Mouse (Mus musculus): Measurements from ENCODE around the gene 1700123O20Rik.

Gene 1700123O20Rik

GRCm38 (mm10) chr14:54686063-54686521 lies at the start of gene 1700123O20Rik:
TSS of gene 1700123O20Rik (plus strand) at chr14:54686216.
- peak; percentile 96 for DNase-seq (ENCODE audit: low read depth)

GRCm38 (mm10) chr14:54636954-54637353 lies 49.1 kb upstream of the 1700123O20Rik start:
- peak; percentile 51 for DNase-seq (ENCODE audit: low read depth)

DNA sequence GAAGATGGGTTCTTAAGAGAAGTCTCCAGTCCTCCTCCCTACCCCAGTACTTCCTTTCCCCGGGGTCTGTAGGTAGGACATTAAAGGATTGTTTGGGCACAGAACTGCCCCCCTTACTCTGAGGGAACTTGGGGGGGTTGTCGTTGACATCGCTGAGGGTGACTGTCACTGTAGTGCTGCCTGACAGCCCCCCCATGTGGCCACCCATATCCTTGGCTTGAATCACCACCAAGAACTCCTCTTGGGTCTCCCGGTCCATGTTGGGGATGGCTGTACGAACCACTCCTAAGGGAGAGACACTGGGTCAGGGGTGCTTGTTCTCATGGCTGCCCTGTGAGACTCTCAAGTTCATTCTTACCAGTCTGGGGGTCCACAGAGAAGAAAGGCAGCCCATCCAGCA lies 47.8 kb upstream of the 1700123O20Rik start:
- DNase-seq (ENCODE audit: low read depth) = no peak

DNA sequence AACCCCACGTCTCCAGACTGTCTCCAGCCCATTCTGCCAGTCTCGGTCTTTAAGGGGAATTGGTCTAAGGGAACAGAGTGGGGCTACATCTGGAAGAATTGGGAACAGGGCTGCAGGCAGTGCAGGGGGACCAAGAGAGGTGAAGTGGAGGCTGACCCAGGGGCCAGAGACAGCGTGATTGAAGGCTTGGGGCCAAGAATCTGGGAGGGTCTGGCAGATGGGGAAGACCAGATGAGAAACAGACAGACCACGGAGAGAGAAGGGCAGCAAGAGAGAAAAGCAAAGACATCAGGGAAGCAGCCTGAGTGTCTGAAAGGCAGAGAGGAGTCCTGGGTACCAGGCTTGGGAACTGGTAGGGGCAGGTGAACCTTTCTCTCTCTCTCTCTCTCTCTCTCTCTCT lies 45.9 kb upstream of the 1700123O20Rik start:
- no peak for DNase-seq (ENCODE audit: low read depth)

GRCm38 (mm10) chr14:54640946-54641304 lies 45.1 kb upstream of the 1700123O20Rik start, which contains the start of gene Gm17606:
TSS of gene Gm17606 (plus strand) at chr14:54640952.
- DNase-seq (ENCODE audit: low read depth) = no peak

DNA sequence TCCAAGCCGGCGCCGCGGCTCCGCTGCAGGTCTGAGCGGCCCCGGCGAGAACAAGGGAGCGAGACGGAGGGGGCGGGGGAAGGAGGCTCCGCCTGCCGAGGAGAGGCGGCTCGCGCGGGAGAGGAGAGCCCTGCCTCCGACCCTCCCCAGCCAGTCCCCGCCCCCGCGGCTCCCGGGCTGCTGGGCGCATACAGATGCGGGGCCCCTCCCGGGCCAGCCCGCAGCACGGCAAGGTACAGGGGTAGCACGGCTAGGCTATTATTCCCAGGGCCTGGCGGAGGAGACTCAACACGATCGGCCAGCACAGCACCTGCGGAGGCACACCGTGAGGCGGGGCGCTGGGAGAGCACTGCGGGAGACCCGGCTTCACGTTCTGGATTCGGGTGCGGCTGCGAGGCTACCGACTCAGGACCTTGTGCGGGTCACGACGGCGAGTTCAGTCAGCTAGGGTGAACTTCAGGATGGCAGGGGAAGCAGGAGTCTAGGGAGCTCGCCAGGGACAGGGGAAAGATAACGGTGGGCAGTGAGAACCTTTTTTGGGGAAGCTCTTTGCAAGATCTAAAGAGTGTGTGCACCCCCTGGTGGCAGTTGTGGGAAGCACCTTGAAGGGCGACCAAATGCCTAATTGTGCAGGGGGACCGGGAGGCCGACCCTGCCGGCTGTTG lies 44.6 kb upstream of the 1700123O20Rik start, which contains the start of gene Cdh24:
Cdh24 (minus strand) TSS at position 60 of the 665 bp plus-strand sequence.
- DNase-seq (ENCODE audit: low read depth) = peak; percentile 84

GRCm38 (mm10) chr14:54642224-54642944 lies 43.6 kb upstream of the 1700123O20Rik start:
- DNase-seq (ENCODE audit: low read depth) = no peak

DNA sequence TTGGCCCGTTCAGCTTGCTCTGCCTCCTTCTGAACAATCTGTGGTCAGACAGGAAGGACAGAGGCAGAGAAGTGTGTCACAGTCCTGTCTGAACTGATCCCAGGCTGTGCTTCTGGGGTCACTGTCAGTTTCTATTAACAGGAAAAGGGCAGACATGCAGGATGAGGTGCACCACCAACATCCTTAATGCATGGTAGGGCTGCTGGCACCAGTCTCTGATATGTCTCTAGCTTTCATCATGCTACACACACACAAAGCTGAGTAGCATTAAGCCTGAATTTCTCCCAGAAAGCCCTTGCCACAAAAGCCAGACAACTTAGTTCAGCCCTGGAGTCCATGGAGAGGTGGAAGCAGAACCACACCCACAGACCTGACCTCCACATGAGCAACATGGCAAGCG lies 43.0 kb upstream of the 1700123O20Rik start:
- peak; percentile 62 for DNase-seq (ENCODE audit: low read depth)

DNA sequence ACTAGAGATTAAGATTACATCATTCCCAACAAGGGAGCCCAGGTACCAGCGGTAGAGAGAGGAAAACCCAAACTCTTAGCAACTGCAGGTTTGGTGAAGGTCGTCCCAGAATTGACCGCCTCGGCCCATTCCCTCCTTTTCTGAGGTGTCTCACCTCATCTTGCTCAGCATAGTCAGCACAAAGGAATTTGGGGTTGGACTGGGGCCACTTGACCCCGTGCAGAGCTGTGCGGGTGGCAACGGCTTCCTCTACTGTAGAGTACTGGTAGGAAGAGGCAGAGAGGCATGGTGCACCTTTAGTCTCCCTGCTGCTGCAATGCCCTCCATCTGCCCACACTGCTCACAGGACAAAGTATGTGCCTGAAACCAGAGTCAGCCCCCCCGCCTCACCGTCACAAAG lies 41.7 kb upstream of the 1700123O20Rik start:
- DNase-seq (ENCODE audit: low read depth) = no peak

DNA sequence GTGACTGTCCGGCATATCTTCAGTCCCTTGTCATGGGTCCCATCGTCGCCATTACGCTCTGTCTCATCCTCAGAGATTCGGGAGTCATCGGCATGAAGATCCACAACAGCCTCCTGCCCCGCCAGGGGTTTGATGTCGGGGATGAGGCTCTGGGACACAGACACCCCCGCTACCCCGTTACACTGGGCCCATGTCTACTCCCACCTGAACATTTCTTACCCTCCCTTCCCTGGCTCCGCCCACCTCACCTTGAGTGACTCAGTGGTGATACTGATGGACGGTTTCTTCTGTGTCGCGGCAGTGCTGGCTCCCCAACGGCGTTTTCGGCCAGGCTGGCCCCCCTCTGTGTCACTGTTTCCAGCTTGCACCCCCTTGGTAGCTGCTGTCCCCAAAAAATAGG lies 39.6 kb upstream of the 1700123O20Rik start:
- DNase-seq (ENCODE audit: low read depth) = no peak

DNA sequence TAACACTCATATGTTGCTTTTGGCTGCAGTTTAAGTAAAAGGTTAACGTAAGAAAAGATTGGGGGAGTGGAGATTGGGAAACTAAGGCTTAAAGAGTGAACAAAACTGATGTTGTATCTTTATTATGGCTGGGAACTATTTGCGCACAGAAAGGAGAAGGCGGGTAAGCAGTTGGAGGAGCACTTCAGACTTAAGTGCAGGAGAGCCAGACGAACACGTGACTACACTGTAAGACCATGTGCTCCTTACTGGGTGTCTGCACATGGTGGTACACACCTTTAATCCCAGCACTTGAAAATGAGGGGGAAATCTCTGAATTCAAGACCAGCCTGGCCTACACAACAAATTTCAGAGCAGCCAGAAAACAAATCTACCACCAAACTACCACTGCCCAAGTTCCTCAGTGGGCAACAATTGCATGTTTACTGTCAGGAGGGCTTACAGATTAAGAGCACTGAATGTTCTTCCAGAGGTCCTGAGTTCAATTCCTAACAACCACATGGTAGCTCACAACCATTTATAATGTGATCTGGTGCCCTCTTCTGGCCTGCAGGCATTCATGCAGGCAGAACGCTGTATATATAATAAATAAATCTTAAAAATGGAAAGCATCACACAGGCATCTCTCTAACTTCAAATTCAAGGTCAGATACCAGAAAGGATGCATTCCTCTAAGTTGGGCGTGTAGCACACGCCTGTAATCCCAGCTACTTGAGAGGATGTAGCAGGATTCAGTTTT lies 38.9 kb upstream of the 1700123O20Rik start:
- DNase-seq (ENCODE audit: low read depth) = peak; percentile 32

DNA sequence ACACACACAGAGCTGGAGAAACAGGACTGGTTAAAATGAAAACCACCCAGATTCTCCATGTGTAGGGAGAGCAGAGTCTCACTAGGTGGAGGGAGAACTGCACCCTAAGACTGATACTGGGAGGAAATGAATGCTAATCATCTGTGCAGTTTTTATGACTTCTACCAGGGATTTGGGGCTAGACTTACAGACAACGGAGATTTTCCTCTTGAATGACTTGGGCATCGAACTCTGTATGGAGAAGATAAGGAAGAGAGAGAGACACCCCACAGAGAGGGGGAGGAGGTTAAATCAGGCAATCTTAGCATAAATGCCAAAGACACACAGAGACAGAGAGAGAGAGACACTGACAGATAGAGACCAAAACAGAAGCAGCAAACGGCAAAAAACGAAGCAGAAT lies 38.1 kb upstream of the 1700123O20Rik start:
- DNase-seq (ENCODE audit: low read depth) = no peak

DNA sequence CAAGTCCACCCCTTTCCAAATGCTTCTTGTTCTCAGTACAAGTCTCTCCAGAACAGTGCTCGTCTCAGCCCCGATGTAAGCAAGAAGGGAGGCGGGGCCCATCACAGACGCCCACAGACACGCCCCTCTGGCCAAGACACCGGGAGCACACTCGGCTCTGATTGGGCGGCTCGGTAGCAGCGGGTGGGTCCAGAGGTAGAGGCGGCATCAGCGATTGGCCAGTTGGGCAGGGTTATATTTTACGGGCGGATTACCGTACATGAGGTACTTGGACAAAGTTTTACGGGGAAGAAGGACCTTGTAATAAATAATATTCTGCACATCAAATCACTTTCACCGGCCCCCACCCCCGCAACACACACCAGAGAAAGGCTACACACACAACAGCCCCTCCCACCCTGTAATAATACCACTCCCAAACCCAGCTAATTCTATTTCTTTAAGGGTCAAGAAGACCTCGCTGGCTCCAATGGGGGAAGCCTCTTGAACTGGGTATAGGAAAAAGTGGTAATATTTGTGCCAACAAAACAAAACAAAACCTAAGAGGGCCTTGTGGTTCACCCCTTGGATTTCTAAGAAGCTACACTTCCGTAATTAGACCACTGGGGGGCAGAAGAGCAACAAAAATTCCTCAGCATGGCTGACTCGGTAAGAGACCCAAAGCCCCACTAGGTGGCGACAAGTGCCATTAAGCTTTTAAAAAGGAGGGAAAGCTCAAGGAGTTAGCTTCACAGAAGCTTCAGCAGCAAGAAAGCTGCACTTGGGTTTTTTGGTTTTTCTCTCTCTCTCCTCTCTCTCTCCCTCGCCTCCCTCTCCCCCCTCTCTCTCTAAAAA lies 35.2 kb upstream of the 1700123O20Rik start:
- peak; percentile 96 for DNase-seq (ENCODE audit: low read depth)

- DNase-seq (ENCODE audit: low read depth) = no peak
Observed at GRCm38 (mm10) chr14:54651556-54651955, 34.5 kb upstream of the 1700123O20Rik start.

GRCm38 (mm10) chr14:54652787-54653186 lies 33.2 kb upstream of the 1700123O20Rik start:
- DNase-seq (ENCODE audit: low read depth) = peak; percentile 36

- peak; percentile 92 for DNase-seq (ENCODE audit: low read depth)
Observed at GRCm38 (mm10) chr14:54653496-54653895, 32.5 kb upstream of the 1700123O20Rik start.

- peak; percentile 66 for DNase-seq (ENCODE audit: low read depth)
Observed at GRCm38 (mm10) chr14:54660009-54660408, 26.0 kb upstream of the 1700123O20Rik start.

GRCm38 (mm10) chr14:54664477-54665222 lies 21.4 kb upstream of the 1700123O20Rik start:
- DNase-seq (ENCODE audit: low read depth) = no peak

- peak; percentile 58 for DNase-seq (ENCODE audit: low read depth)
Observed at GRCm38 (mm10) chr14:54669381-54669780, 16.6 kb upstream of the 1700123O20Rik start.

GRCm38 (mm10) chr14:54674317-54674716 lies 11.7 kb upstream of the 1700123O20Rik start:
- no peak for DNase-seq (ENCODE audit: low read depth)

DNA sequence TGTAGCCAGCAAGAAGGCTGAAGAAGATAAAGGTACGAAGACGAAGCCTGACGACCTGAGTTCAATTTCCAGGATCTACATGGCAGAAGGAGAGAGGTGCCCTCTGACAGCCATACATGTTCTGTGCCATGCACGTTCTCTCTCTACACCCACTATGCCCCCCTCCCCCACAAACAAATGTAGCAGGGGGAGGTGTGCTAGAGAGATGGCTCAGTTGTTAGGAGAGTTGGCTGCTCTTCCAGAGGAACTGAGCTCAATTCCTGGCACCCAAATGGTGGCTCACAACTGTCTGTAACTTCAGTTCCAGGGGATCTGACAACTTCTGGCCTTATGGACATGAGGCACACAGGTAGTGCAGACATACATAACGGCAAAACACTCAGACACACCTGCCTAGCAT lies 9.7 kb upstream of the 1700123O20Rik start:
- no peak for DNase-seq (ENCODE audit: low read depth)
